Mouse (Mus musculus) midbrain, embryonic 13.5 days (tissue): Measurements from ENCODE around the gene Glyctk. TPM values are rescaled to one million over a fixed set of nuclear protein-coding genes. Genes with fewer than 3 reads are reported as not detected.

Experiments
- ATAC-seq: fragments of 200-750 bp; cut with Nextera tagmentation; 2 replicates; pipeline ENCODE4 v1.8.0; 2017; ENCODE audit warnings: mild to moderate bottlenecking, moderate TSS enrichment, moderate library complexity
- H3K27ac ChIP-seq: fragments of 300-500 bp; sonication (generic); 2 replicates; pipeline ENCODE4 v1.5.1; 2015; ENCODE audit warnings: inconsistent platforms, mild to moderate bottlenecking, moderate library complexity
- H3K27me3 ChIP-seq: fragments of 300-500 bp; sonication (generic); 2 replicates; pipeline ENCODE4 v1.6.1; 2015; ENCODE audit warnings: mild to moderate bottlenecking, inconsistent platforms
- H3K36me3 ChIP-seq: fragments of 300-500 bp; sonication (generic); 2 replicates; pipeline ENCODE4 v1.6.1; 2015; ENCODE audit warnings: mild to moderate bottlenecking, inconsistent platforms
- H3K4me1 ChIP-seq: fragments of 300-500 bp; sonication (generic); replicated peaks from 2 replicates; pipeline ENCODE4 v1.6.1; 2015; ENCODE audit warnings: inconsistent platforms
- H3K4me2 ChIP-seq: fragments of 300-500 bp; sonication (generic); replicated peaks from 2 replicates; pipeline ENCODE4 v1.6.1; 2015; ENCODE audit warnings: moderate library complexity, mild to moderate bottlenecking, inconsistent platforms
- H3K4me3 ChIP-seq: fragments of 300-500 bp; sonication (generic); replicated peaks from 2 replicates; pipeline ENCODE4 v1.5.1; 2015; ENCODE audit warnings: mild to moderate bottlenecking, inconsistent platforms
- H3K9ac ChIP-seq: fragments of 300-500 bp; sonication (generic); replicated peaks from 2 replicates; pipeline ENCODE4 v1.6.1; 2015; ENCODE audit warnings: mild to moderate bottlenecking, inconsistent platforms
- H3K9me3 ChIP-seq: fragments of 300-500 bp; sonication (generic); 2 replicates; pipeline ENCODE4 v1.6.1; 2016; ENCODE audit warnings: mild to moderate bottlenecking, inconsistent platforms
- WGBS: fragments of 180-500 bp; shearing (Covaris S2); methylation state at CpG from one replicate; pipeline ENCODE4 v1.1.7; 2015; 5-methylcytosine and 5-hydroxymethylcytosine counted together
- polyA plus RNA-seq: library from polyadenylated mRNA; unstranded; fragments of >200 nt; fragmentation: Nextera tagmentation; extraction: Ambion mirVana; gene quantifications from 2 replicates; pipeline ENCODE4 v1.2.1, GENCODE M21; 2015

Glyctk gene
- polyA plus RNA-seq, 1 experiment from 2014 or later = 10.1 TPM

GRCm38 (mm10) chr9:106195693-106196092 is 37.8 kb upstream of the Glyctk start:
- no peak for ATAC-seq
- 75% methylated on average over 8 of the region's 8 CpGs for WGBS

GRCm38 (mm10) chr9:106193930-106194807 is 36.2 kb upstream of the Glyctk start:
- no peak for ATAC-seq
- H3K9ac ChIP-seq = no peak overlapping the region
- peaks cover 44% of the 10 kb centered on the region for H3K36me3 ChIP-seq
- peaks cover 3% of the 10 kb centered on the region; the same call in 1 of the 2 replicates for H3K27me3 ChIP-seq
- peaks cover 21% of the 10 kb centered on the region for H3K4me1 ChIP-seq
- H3K4me3 ChIP-seq = no peak overlapping the region
- no peak overlapping the region for H3K4me2 ChIP-seq
- H3K9me3 ChIP-seq = no peaks in the 10 kb centered on the region
- 92% methylated on average over 8 of the region's 8 CpGs for WGBS
- no peak overlapping the region for H3K27ac ChIP-seq

More at GRCm38 (mm10) chr9:106195693-106196092, 37.8 kb upstream of the Glyctk start:
- H3K4me1 ChIP-seq = peaks cover 25% of the 10 kb centered on the region
- H3K4me2 ChIP-seq = no peak overlapping the region
- H3K27ac ChIP-seq = peak overlapping the region; percentile 68
- 0 out of 2 replicates have a peak overlapping the region, but pooled peaks have one; percentile 16 for H3K9ac ChIP-seq
- no peak overlapping the region for H3K4me3 ChIP-seq
- no peaks in the 10 kb centered on the region for H3K9me3 ChIP-seq
- peaks cover 11% of the 10 kb centered on the region; the same call in 1 of the 2 replicates for H3K27me3 ChIP-seq
- H3K36me3 ChIP-seq = peaks cover 28% of the 10 kb centered on the region

GRCm38 (mm10) chr9:106192998-106193397 is 35.1 kb upstream of the Glyctk start:
- ATAC-seq = no peak
- Histone ChIP-seq H3K27me3 (peaks cover 3% of the 10 kb centered on the region; the same call in 1 of the 2 replicates), H3K9me3 (no peaks in the 10 kb centered on the region), H3K4me1 (peaks cover 13% of the 10 kb centered on the region), H3K4me3 (no peak overlapping the region), H3K9ac (no peak overlapping the region), H3K36me3 (peaks cover 55% of the 10 kb centered on the region), H3K27ac (no peak overlapping the region), H3K4me2 (no peak overlapping the region)
- WGBS = 92% methylated on average over 1 of the region's 1 CpGs

- H3K36me3 ChIP-seq = peaks cover 65% of the 10 kb centered on the region
- 94% methylated on average over 8 of the region's 8 CpGs for WGBS
- H3K27me3 ChIP-seq = no peaks in the 10 kb centered on the region
- peaks cover 13% of the 10 kb centered on the region for H3K4me1 ChIP-seq
- no peak for ATAC-seq
- H3K4me3 ChIP-seq = no peak overlapping the region
- H3K9me3 ChIP-seq = no peaks in the 10 kb centered on the region
- no peak overlapping the region for H3K4me2 ChIP-seq
- H3K9ac ChIP-seq = no peak overlapping the region
- no peak overlapping the region for H3K27ac ChIP-seq
These were observed 34.1 kb upstream of the Glyctk start for GRCm38 (mm10) chr9:106192024-106192423.

GRCm38 (mm10) chr9:106191355-106191754 is 33.4 kb upstream of the Glyctk start:
- no peak for ATAC-seq
- H3K9ac ChIP-seq = no peak overlapping the region
- H3K4me2 ChIP-seq = no peak overlapping the region
- no peak overlapping the region for H3K4me3 ChIP-seq
- H3K9me3 ChIP-seq = no peaks in the 10 kb centered on the region
- H3K36me3 ChIP-seq = peaks cover 72% of the 10 kb centered on the region
- no peak overlapping the region for H3K27ac ChIP-seq
- 100% methylated on average over 1 of the region's 1 CpGs for WGBS
- H3K27me3 ChIP-seq = no peaks in the 10 kb centered on the region
- H3K4me1 ChIP-seq = peaks cover 11% of the 10 kb centered on the region

- no peak overlapping the region for H3K4me3 ChIP-seq
- H3K27ac ChIP-seq = no peak overlapping the region
- no peaks in the 10 kb centered on the region for H3K27me3 ChIP-seq
- ATAC-seq = no peak
- H3K9me3 ChIP-seq = no peaks in the 10 kb centered on the region
- H3K9ac ChIP-seq = no peak overlapping the region
- peaks cover 91% of the 10 kb centered on the region for H3K36me3 ChIP-seq
- H3K4me2 ChIP-seq = no peak overlapping the region
- H3K4me1 ChIP-seq = 0 out of 2 replicates have a peak, but pooled peaks cover 2% of the 10 kb centered on the region
- WGBS = 97% methylated on average over 5 of the region's 5 CpGs
These were observed 26.1 kb upstream of the Glyctk start for GRCm38 (mm10) chr9:106183996-106184395.

- Histone ChIP-seq H3K9me3 (no peaks in the 10 kb centered on the region), H3K4me1 (0 out of 2 replicates have a peak, but pooled peaks cover 5% of the 10 kb centered on the region), H3K27me3 (no peaks in the 10 kb centered on the region), H3K36me3 (peaks cover 89% of the 10 kb centered on the region), H3K4me3 (no peak overlapping the region), H3K27ac (no peak overlapping the region), H3K9ac (no peak overlapping the region), H3K4me2 (no peak overlapping the region)
- WGBS = 97% methylated on average over 4 of the region's 4 CpGs
- no peak for ATAC-seq
These were observed 24.2 kb upstream of the Glyctk start for GRCm38 (mm10) chr9:106182146-106182545.

- 96% methylated on average over 3 of the region's 3 CpGs for WGBS
- H3K27me3 ChIP-seq = no peaks in the 10 kb centered on the region
- no peak overlapping the region for H3K4me2 ChIP-seq
- no peak for ATAC-seq
- no peak overlapping the region for H3K27ac ChIP-seq
- H3K9me3 ChIP-seq = no peaks in the 10 kb centered on the region
- H3K4me3 ChIP-seq = no peak overlapping the region
- H3K9ac ChIP-seq = no peak overlapping the region
- peaks cover 20% of the 10 kb centered on the region for H3K4me1 ChIP-seq
- peaks cover 78% of the 10 kb centered on the region for H3K36me3 ChIP-seq
These were observed 22.0 kb upstream of the Glyctk start for GRCm38 (mm10) chr9:106179964-106180363.

- Histone ChIP-seq H3K36me3 (peaks cover 73% of the 10 kb centered on the region), H3K9me3 (no peaks in the 10 kb centered on the region), H3K9ac (no peak overlapping the region), H3K4me3 (no peak overlapping the region), H3K4me1 (peaks cover 25% of the 10 kb centered on the region), H3K27me3 (no peaks in the 10 kb centered on the region), H3K27ac (no peak overlapping the region), H3K4me2 (no peak overlapping the region)
- 98% methylated on average over 2 of the region's 2 CpGs for WGBS
- no peak for ATAC-seq
These were observed 21.5 kb upstream of the Glyctk start for GRCm38 (mm10) chr9:106179454-106179853.

- Histone ChIP-seq H3K36me3 (peaks cover 57% of the 10 kb centered on the region), H3K9me3 (no peaks in the 10 kb centered on the region), H3K27ac (no peak overlapping the region), H3K4me1 (peaks cover 40% of the 10 kb centered on the region), H3K27me3 (no peaks in the 10 kb centered on the region), H3K9ac (no peak overlapping the region), H3K4me2 (no peak overlapping the region), H3K4me3 (no peak overlapping the region)
- 96% methylated on average over 6 of the region's 6 CpGs for WGBS
- ATAC-seq = no peak
These were observed 19.9 kb upstream of the Glyctk start for GRCm38 (mm10) chr9:106177799-106178198.

GRCm38 (mm10) chr9:106176769-106177168 is 18.8 kb upstream of the Glyctk start:
- Histone ChIP-seq H3K27ac (no peak overlapping the region), H3K9me3 (no peaks in the 10 kb centered on the region), H3K27me3 (no peaks in the 10 kb centered on the region), H3K4me3 (no peak overlapping the region), H3K36me3 (peaks cover 46% of the 10 kb centered on the region), H3K4me2 (no peak overlapping the region), H3K4me1 (peaks cover 50% of the 10 kb centered on the region), H3K9ac (no peak overlapping the region)
- 91% methylated on average over 5 of the region's 5 CpGs for WGBS
- ATAC-seq = no peak

GRCm38 (mm10) chr9:106175552-106176200 is 17.7 kb upstream of the Glyctk start:
- H3K36me3 ChIP-seq = peaks cover 35% of the 10 kb centered on the region
- H3K9me3 ChIP-seq = no peaks in the 10 kb centered on the region
- no peak overlapping the region for H3K9ac ChIP-seq
- 84% methylated on average over 3 of the region's 3 CpGs for WGBS
- no peak for ATAC-seq
- peaks cover 50% of the 10 kb centered on the region for H3K4me1 ChIP-seq
- no peak overlapping the region for H3K4me3 ChIP-seq
- H3K4me2 ChIP-seq = no peak overlapping the region
- no peaks in the 10 kb centered on the region for H3K27me3 ChIP-seq
- H3K27ac ChIP-seq = no peak overlapping the region
